ENCODE assay signal across 8 mouse cellular contexts in the genomic region with DNA sequence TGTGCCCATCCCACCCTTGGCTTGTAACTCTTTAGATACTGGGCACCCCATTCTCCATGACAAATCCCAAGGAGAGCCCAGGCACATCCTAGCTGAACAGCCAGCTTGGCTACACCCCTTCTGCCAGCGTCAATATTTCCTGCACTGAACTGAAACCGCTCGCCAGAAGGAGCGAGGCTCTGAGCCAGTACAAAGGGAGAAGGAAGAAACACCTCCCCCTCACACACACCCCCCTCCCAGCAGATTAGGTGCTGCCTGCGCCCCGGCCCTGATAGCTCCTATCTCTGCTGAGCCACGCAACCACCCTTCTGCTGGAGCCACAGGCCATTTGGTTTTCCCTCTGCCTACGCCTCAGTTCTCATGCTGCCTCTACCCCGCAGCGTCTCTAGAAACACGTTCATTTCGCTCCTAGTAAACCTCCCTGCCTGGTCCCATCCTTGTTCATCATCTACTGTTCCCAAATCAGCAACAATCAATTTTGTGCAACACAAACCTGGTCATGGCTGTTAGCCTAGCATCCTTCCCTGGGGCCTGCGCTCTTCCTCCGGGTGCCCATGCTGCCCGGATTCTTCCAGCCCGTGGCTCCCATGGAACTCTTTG. TPM values are rescaled to one million over a fixed set of nuclear protein-coding genes. Genes with fewer than 3 reads are reported as not detected.
DNase-seq lines count a peak whose midpoint lies in the region; TF ChIP-seq lines count a peak whose summit lies in the region.

No protein-coding gene starts in this region.

- peak; percentile 60 for DNase-seq in spleen, adult 12 weeks (ENCODE audit: low spot score)
- DNase-seq in spleen, adult 18-20 months = no peak
- DNase-seq in heart, postnatal 14 days = peak; percentile 51 to 55
- peak; percentile 39 to 59 for DNase-seq in layer of hippocampus, postnatal 25 days (ENCODE audit: extremely low spot score in 1 of 2, low spot score in 1 of 2)
- peak; percentile 52 for DNase-seq in lung, postnatal 14 days
- DNase-seq in right cerebral cortex, postnatal 36 days (ENCODE audit: low spot score in 2 of 2) = peak; percentile 66 to 72
- no peak for DNase-seq in gastrocnemius, postnatal 36 days

- TF ChIP-seq CTCF in embryonic fibroblast, embryonic 13.5 days (IDR thresholded peaks at IDR 0.05; ENCODE audit: borderline replicate concordance, insufficient read depth, low read length) = no peak

- H3K27ac ChIP-seq in embryonic fibroblast, embryonic 13.5 days (ENCODE audit: insufficient read depth, low read length) = no peak overlapping the region

- H3K4me1 ChIP-seq in embryonic fibroblast, embryonic 13.5 days (ENCODE audit: control insufficient read depth, insufficient read depth, low read length) = peaks cover 7% of the 10 kb centered on the region; the same call in 1 of the 2 replicates

- TF ChIP-seq POLR2A in embryonic fibroblast, embryonic 13.5 days (IDR thresholded peaks at IDR 0.05; ENCODE audit: low read depth, low read length) = no peak

- H3K4me3 ChIP-seq in embryonic fibroblast, embryonic 13.5 days (ENCODE audit: insufficient read depth, low read length) = peak overlapping the region; percentile 54

- intact Hi-C loops in heart, postnatal 14 days (cut with DNase I) = no loop called here
- intact Hi-C loops in gastrocnemius, postnatal 36 days (cut with DNase I) = no loop called here

RNA-seq across cellular contexts. Expression of a gene that starts 0.6 kb away (rescaled TPM):
- 4.2 and 12.6 TPM in 2 replicates for polyA plus RNA-seq in embryonic fibroblast, embryonic 13.5 days (2011; ENCODE audit: insufficient read length, low read depth, missing spikeins)
- 100 to 1,000 TPM; 149 to 151 TPM for total RNA-seq in heart, postnatal 14 days (2021)
- 10 to 100 TPM; 43.5 to 44.3 TPM for total RNA-seq in layer of hippocampus, postnatal 25 days (2021)
- 10 to 100 TPM; 45.8 to 49.5 TPM for total RNA-seq in gastrocnemius, postnatal 36 days (2021)

RNA-seq across cellular contexts. Expression of a gene that starts 39.2 kb away (rescaled TPM):
- polyA plus RNA-seq in embryonic fibroblast, embryonic 13.5 days (2011; ENCODE audit: insufficient read length, low read depth, missing spikeins) = 69.0 and 70.7 TPM in 2 replicates
- total RNA-seq in heart, postnatal 14 days (2021) = 100 to 1,000 TPM; 265 to 269 TPM
- total RNA-seq in layer of hippocampus, postnatal 25 days (2021) = 10 to 100 TPM; 90.3 to 92.3 TPM
- total RNA-seq in gastrocnemius, postnatal 36 days (2021) = 100 to 1,000 TPM; 169 to 174 TPM

Comparison
In these comparisons a context has a peak if more than half of its experiments do, and no peak if none do; other contexts are left out.
1. DNase-seq: peak in spleen, adult 12 weeks (single experiment), heart, postnatal 14 days (2 of 2), layer of hippocampus, postnatal 25 days (2 of 2), lung, postnatal 14 days (single experiment) and right cerebral cortex, postnatal 36 days (2 of 2); none in spleen, adult 18-20 months (0 of 2) and gastrocnemius, postnatal 36 days (0 of 2).